Mouse (Mus musculus) hindbrain, embryonic 16.5 days (tissue): ENCODE results near the gene Lyst. TPM values are rescaled to one million over a fixed set of nuclear protein-coding genes. Genes with fewer than 3 reads are reported as not detected.

Source experiments
- ATAC-seq: fragments of 200-750 bp; cut with Nextera tagmentation; 2 replicates; pipeline ENCODE4 v1.8.0; 2017; ENCODE audit warnings: moderate TSS enrichment, moderate library complexity
- H3K27ac ChIP-seq: fragments of 300-500 bp; sonication (generic); 2 replicates; pipeline ENCODE4 v1.5.1; 2014; ENCODE audit warnings: low read depth, mild to moderate bottlenecking, control low read depth, low read length, moderate library complexity
- H3K27me3 ChIP-seq: fragments of 300-500 bp; sonication (generic); replicated peaks from 2 replicates; pipeline ENCODE4 v1.6.1; 2014; ENCODE audit warnings: low read length; ENCODE audit not compliant: control insufficient read depth, insufficient read depth
- H3K36me3 ChIP-seq: fragments of 300-500 bp; sonication (generic); 2 replicates; pipeline ENCODE4 v1.6.1; 2014; ENCODE audit warnings: mild to moderate bottlenecking, low read length, moderate library complexity, mixed read lengths; ENCODE audit not compliant: control insufficient read depth, insufficient read depth
- H3K4me1 ChIP-seq: fragments of 300-500 bp; sonication (generic); 2 replicates; pipeline ENCODE4 v1.6.1; 2014; ENCODE audit warnings: low read depth, low read length; ENCODE audit not compliant: control insufficient read depth, insufficient read depth
- H3K4me2 ChIP-seq: fragments of 300-500 bp; sonication (generic); 2 replicates; pipeline ENCODE4 v1.6.1; 2014; ENCODE audit warnings: mild to moderate bottlenecking, low read length, control low read depth, moderate library complexity
- H3K4me3 ChIP-seq: fragments of 300-500 bp; sonication (generic); 2 replicates; pipeline ENCODE4 v1.5.1; 2014; ENCODE audit warnings: mild to moderate bottlenecking, low read length, control low read depth, moderate library complexity
- H3K9ac ChIP-seq: fragments of 300-500 bp; sonication (generic); 2 replicates; pipeline ENCODE4 v1.6.1; 2014; ENCODE audit warnings: low read depth, mild to moderate bottlenecking, control low read depth, low read length, moderate library complexity
- H3K9me3 ChIP-seq: fragments of 300-500 bp; sonication (generic); 2 replicates; pipeline ENCODE4 v1.6.1; 2014; ENCODE audit warnings: mild to moderate bottlenecking, low read length, moderate library complexity; ENCODE audit not compliant: control insufficient read depth
- WGBS: fragments of 180-500 bp; shearing (Covaris S2); extraction: QIAGEN DNeasy Blood & Tissue Kit; methylation state at CpG from one replicate; pipeline ENCODE4 v1.1.7; 2014; 5-methylcytosine and 5-hydroxymethylcytosine counted together
- polyA plus RNA-seq: library from polyadenylated mRNA; unstranded; fragments of >200 nt; fragmentation: Nextera tagmentation; extraction: Ambion mirVana; gene quantifications from 2 replicates; pipeline ENCODE4 v1.2.1, GENCODE M21; 2015

The Lyst gene
- polyA plus RNA-seq, 1 experiment from 2014 or later: 4.2 TPM

DNA sequence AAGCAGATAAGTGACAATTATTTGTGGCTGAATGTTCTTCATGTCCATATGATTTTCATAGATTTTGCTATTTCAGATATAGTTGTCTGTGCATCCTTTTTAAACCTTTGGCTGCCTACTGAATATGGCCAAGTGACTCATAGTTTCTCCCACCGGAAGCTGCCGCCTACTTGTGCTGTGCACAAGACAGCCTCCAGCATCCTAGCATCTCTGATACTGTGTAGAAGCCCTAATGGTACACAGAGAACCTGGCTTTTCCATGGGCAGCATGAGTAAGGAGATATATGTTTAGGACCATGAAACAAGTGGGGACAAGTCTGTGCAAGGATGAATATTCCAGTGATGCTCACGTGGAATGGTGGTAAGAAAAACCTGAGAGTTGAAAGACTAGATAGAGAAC, 35.0 kb upstream of the Lyst start:
- H3K9ac ChIP-seq: no peak overlapping the region
- no peaks in the 10 kb centered on the region for H3K4me1 ChIP-seq
- no peaks in the 10 kb centered on the region for H3K27me3 ChIP-seq
- no peaks in the 10 kb centered on the region for H3K9me3 ChIP-seq
- H3K27ac ChIP-seq: no peak overlapping the region
- WGBS: 96% methylated on average over 3 of the region's 3 CpGs
- no peak for ATAC-seq
- no peak overlapping the region for H3K4me3 ChIP-seq
- H3K4me2 ChIP-seq: no peak overlapping the region
- no peaks in the 10 kb centered on the region for H3K36me3 ChIP-seq

- H3K36me3 ChIP-seq: no peaks in the 10 kb centered on the region
- no peak for ATAC-seq
- H3K4me2 ChIP-seq: no peak overlapping the region
- H3K27me3 ChIP-seq: no peaks in the 10 kb centered on the region
- no peaks in the 10 kb centered on the region for H3K4me1 ChIP-seq
- no peak overlapping the region for H3K9ac ChIP-seq
- no peak overlapping the region for H3K27ac ChIP-seq
- H3K4me3 ChIP-seq: no peak overlapping the region
- 84% methylated on average over 5 of the region's 5 CpGs for WGBS
- no peaks in the 10 kb centered on the region for H3K9me3 ChIP-seq
These were observed 33.0 kb upstream of the Lyst start for GRCm38 (mm10) chr13:13557001-13557743.

DNA sequence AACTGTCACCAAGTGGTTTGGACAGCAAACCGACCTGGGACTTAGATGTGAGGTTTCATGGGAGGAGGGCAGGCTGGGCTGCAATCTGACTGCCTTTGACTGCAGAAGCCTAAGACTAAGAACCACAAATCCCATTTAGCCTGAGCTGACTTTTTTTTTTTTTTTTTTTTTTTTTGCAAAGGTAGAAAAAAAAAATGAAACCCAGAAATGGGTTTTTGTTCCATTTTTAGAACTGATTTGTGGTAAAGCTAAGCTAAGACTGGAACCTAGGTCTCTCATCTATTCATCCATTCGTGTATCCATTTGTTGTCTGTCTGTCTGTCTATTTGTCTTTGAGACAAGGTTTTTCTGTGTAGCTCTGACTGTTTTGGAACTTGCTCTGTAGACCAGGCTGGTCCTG, 31.9 kb upstream of the Lyst start:
- 80% methylated on average over 2 of the region's 2 CpGs for WGBS
- no peak for ATAC-seq
- Histone ChIP-seq H3K4me3 (no peak overlapping the region), H3K9ac (no peak overlapping the region), H3K36me3 (no peaks in the 10 kb centered on the region), H3K9me3 (no peaks in the 10 kb centered on the region), H3K4me2 (no peak overlapping the region), H3K27ac (no peak overlapping the region), H3K27me3 (no peaks in the 10 kb centered on the region), H3K4me1 (no peaks in the 10 kb centered on the region)

GRCm38 (mm10) chr13:13558900-13559299, 31.3 kb upstream of the Lyst start:
- Histone ChIP-seq H3K27ac (no peak overlapping the region), H3K9me3 (no peaks in the 10 kb centered on the region), H3K9ac (no peak overlapping the region), H3K27me3 (no peaks in the 10 kb centered on the region), H3K4me2 (no peak overlapping the region), H3K36me3 (no peaks in the 10 kb centered on the region), H3K4me3 (no peak overlapping the region), H3K4me1 (no peaks in the 10 kb centered on the region)
- no peak for ATAC-seq
- 85% methylated on average over 5 of the region's 5 CpGs for WGBS

GRCm38 (mm10) chr13:13562571-13562970, 27.6 kb upstream of the Lyst start:
- no peak for ATAC-seq
- Histone ChIP-seq H3K27ac (no peak overlapping the region), H3K9ac (no peak overlapping the region), H3K27me3 (no peaks in the 10 kb centered on the region), H3K4me3 (no peak overlapping the region), H3K4me2 (no peak overlapping the region), H3K36me3 (no peaks in the 10 kb centered on the region), H3K4me1 (no peaks in the 10 kb centered on the region), H3K9me3 (no peaks in the 10 kb centered on the region)
- WGBS: 92% methylated on average over 6 of the region's 6 CpGs

- no peak overlapping the region for H3K27ac ChIP-seq
- no peak overlapping the region for H3K4me3 ChIP-seq
- no peak for ATAC-seq
- H3K9me3 ChIP-seq: no peaks in the 10 kb centered on the region
- H3K27me3 ChIP-seq: no peaks in the 10 kb centered on the region
- H3K4me2 ChIP-seq: no peak overlapping the region
- no peak overlapping the region for H3K9ac ChIP-seq
- H3K4me1 ChIP-seq: no peaks in the 10 kb centered on the region
- WGBS: 69% methylated on average over 2 of the region's 2 CpGs
- no peaks in the 10 kb centered on the region for H3K36me3 ChIP-seq
These were observed 26.1 kb upstream of the Lyst start for GRCm38 (mm10) chr13:13564116-13564515.

DNA sequence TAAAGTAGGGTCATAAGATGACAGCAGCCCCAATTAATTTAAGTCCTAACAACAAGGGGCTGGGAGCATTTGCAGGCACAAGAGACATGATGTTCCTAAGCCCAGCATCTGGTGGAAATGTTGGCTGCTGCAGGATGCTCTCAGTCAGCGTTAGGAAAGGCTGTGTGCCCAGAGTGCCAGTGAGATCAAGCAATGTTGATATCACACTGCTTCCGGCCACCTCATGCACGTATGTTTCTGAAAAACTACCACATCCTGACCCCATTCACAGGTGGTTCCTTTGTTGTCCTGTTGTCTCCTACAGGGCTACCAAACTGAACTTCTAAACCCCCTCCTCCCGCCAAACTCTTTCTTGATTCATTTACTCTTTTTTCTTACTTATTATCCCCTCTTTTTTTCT, 25.7 kb upstream of the Lyst start:
- no peaks in the 10 kb centered on the region for H3K9me3 ChIP-seq
- no peak overlapping the region for H3K4me3 ChIP-seq
- no peaks in the 10 kb centered on the region for H3K4me1 ChIP-seq
- no peak overlapping the region for H3K27ac ChIP-seq
- no peak for ATAC-seq
- H3K36me3 ChIP-seq: no peaks in the 10 kb centered on the region
- no peak overlapping the region for H3K4me2 ChIP-seq
- 64% methylated on average over 4 of the region's 4 CpGs for WGBS
- no peaks in the 10 kb centered on the region for H3K27me3 ChIP-seq
- H3K9ac ChIP-seq: no peak overlapping the region

GRCm38 (mm10) chr13:13567640-13568039, 22.6 kb upstream of the Lyst start:
- H3K4me2 ChIP-seq: no peak overlapping the region
- H3K9me3 ChIP-seq: no peaks in the 10 kb centered on the region
- no peak for ATAC-seq
- H3K4me1 ChIP-seq: no peaks in the 10 kb centered on the region
- H3K27me3 ChIP-seq: no peaks in the 10 kb centered on the region
- no peaks in the 10 kb centered on the region for H3K36me3 ChIP-seq
- no peak overlapping the region for H3K9ac ChIP-seq
- no peak overlapping the region for H3K4me3 ChIP-seq
- no peak overlapping the region for H3K27ac ChIP-seq
- WGBS: 94% methylated on average over 6 of the region's 6 CpGs

- Histone ChIP-seq H3K36me3 (no peaks in the 10 kb centered on the region), H3K27ac (no peak overlapping the region), H3K4me3 (no peak overlapping the region), H3K4me1 (peaks cover 4% of the 10 kb centered on the region; the same call in 1 of the 2 replicates), H3K4me2 (no peak overlapping the region), H3K27me3 (no peaks in the 10 kb centered on the region), H3K9ac (no peak overlapping the region), H3K9me3 (no peaks in the 10 kb centered on the region)
- WGBS: 74% methylated on average over 1 of the region's 1 CpGs
- no peak for ATAC-seq
These were observed 21.4 kb upstream of the Lyst start for GRCm38 (mm10) chr13:13568824-13569223.
